Mouse (Mus musculus) Patski (cell line): ENCODE measurements around the gene Zkscan4. TPM values are rescaled to one million over a fixed set of nuclear protein-coding genes. Genes with fewer than 3 reads are reported as not detected.
"Not testable (repeated sequence)": the region's sequence is repeated elsewhere in the genome, so short reads cannot be mapped to it uniquely, and the experiment has no call there.

ENCODE experiments used
- ATAC-seq: fragments of 100-300 bp; one replicate; pipeline ENCODE4 v1.8.0; 2021
- CTCF ChIA-PET: fragments of 350-600 bp; sonication (Branson Sonifier 250); formaldehyde crosslinking; loops from one replicate; lab custom pipeline; 2022; ENCODE audit warnings: inconsistent platforms; lab: Charles Lee
- POLR2A ChIA-PET: fragments of 350-600 bp; sonication (Branson Sonifier 250); formaldehyde crosslinking; loops from one replicate; lab custom pipeline; 2022; ENCODE audit warnings: antibody characterized with exemption, inconsistent platforms; lab: Charles Lee
- DNase-seq: peaks from one replicate; pipeline ENCODE4 v3.0.0-alpha.2; 2011; ENCODE audit warnings: low read depth, low spot score
- H3K27me3 ChIP-seq: fragments of 371-371 bp; one replicate; pipeline ENCODE4 v1.5.1; 2021
- CTCF ChIP-seq: fragments of 100-300 bp; IDR thresholded peaks from one replicate; pipeline ENCODE4 v1.5.1; 2021
- in situ Hi-C: fragments of 300-500 bp; cut with MboI; formaldehyde crosslinking; loops from 3 replicates; pipeline ENCODE4 v1.11.1; 2018; ENCODE audit warnings: low pct_unique_long_range_greater_than_20kb, mixed read lengths
- polyA plus RNA-seq: library from polyadenylated mRNA; unstranded; gene quantifications from one replicate; pipeline ENCODE4 v1.2.3, GENCODE M21; 2021

The Zkscan4 gene
- polyA plus RNA-seq, 1 experiment from 2014 or later, result 2.5 TPM

- ChIA-PET POLR2A (no interaction called here), CTCF (no interaction called here)
- TF ChIP-seq CTCF, result no peak
- no peaks in the 10 kb centered on the region for H3K27me3 ChIP-seq
- DNase-seq, result no peak
- in situ Hi-C loops, result loop anchor here (10.0 kb wide), 1 partner anchor 52 kb away; the partner anchor contains the start of gene Zkscan3
- no peak for ATAC-seq
Observed at GRCm38 (mm10) chr13:21456347-21456746, 22.4 kb upstream of the Zkscan4 start.

DNA sequence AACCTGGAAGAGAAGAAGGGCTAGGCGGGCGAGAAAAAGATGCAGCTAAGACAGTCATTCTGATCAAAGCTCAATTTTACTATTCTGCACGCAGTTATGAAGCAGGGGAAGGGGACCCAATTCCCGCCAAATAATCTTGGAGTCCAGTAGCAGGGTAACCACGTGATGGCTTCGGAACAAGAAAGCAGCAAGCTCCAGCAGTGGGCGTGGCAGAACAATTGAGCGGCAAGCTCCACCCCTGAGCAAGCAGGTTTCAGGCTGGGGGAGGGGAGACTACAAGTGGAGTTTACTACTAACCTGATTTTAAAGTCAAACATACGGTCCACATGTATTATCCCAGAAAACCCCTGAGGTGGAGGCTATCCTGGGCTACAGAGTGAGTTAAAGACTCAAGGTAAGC lies 16.2 kb upstream of the Zkscan4 start:
- CTCF ChIA-PET, result interaction anchor here (1.6 kb wide), 1 partner anchor 16 kb away, joined by 3 read pairs; no protein-coding TSS in a partner anchor

GRCm38 (mm10) chr13:21467336-21467735 lies 11.4 kb upstream of the Zkscan4 start:
- H3K27me3 ChIP-seq, result peaks cover 40% of the 10 kb centered on the region
- no peak for TF ChIP-seq CTCF
- DNase-seq (no peak), ATAC-seq (no peak)
- ChIA-PET POLR2A (interaction anchor here (0.8 kb wide), 2 partner anchors 19 to 943 kb away, joined by 3 read pairs; no protein-coding TSS in a partner anchor), CTCF (no interaction called here)
- in situ Hi-C loops, result no loop called here

More for the DNA sequence above, 16.2 kb upstream of the Zkscan4 start:
- in situ Hi-C loops, POLR2A ChIA-PET, ATAC-seq, DNase-seq: not testable (repeated sequence)
- peaks cover 19% of the 10 kb centered on the region for H3K27me3 ChIP-seq

GRCm38 (mm10) chr13:21468061-21469019 lies 10.4 kb upstream of the Zkscan4 start, which contains the start of gene Nkapl:
Gene Nkapl (minus strand): TSS chr13:21468509.
- DNase-seq, result no peak
- ChIA-PET CTCF (no interaction called here), POLR2A (no interaction called here)
- peak; percentile 93 for ATAC-seq
- TF ChIP-seq CTCF, result no peak
- in situ Hi-C loops, result no loop called here
- peaks cover 40% of the 10 kb centered on the region for H3K27me3 ChIP-seq

- ChIA-PET POLR2A (no interaction called here), CTCF (no interaction called here)
- peaks cover 40% of the 10 kb centered on the region for H3K27me3 ChIP-seq
- DNase-seq (no peak), ATAC-seq (no peak)
- in situ Hi-C loops, result no loop called here
- no peak for TF ChIP-seq CTCF
Observed at GRCm38 (mm10) chr13:21469097-21469496, 9.6 kb upstream of the Zkscan4 start.

DNA sequence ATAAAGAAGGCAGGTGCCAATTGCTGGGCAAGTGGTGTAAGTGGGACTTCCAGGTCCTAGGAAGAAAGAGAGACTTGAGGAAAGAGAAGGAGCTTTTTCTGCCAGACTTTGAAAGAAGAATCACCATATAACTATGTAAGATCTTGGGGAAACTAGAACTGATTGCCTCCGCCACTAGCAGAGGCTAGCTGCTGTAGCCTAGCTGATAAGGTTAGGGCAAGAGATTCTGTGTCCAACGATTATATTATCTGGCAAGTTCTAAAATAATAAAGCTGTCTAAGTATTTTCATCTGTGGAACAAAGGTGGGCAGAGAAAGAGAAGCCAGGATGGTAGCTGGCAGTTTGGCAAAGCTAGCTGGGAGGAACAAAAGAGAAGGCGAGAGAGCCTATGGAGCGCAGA lies 6.3 kb upstream of the Zkscan4 start:
- TF ChIP-seq CTCF, result no peak
- DNase-seq (no peak), ATAC-seq (no peak)
- H3K27me3 ChIP-seq, result peaks cover 22% of the 10 kb centered on the region
- POLR2A ChIA-PET, result no interaction called here
- CTCF ChIA-PET, result no interaction called here
- in situ Hi-C loops, result no loop called here

GRCm38 (mm10) chr13:21486881-21487280 lies 8.2 kb downstream of the Zkscan4 start:
- peaks cover 4% of the 10 kb centered on the region for H3K27me3 ChIP-seq
- TF ChIP-seq CTCF, result no peak
- POLR2A ChIA-PET, result no interaction called here
- DNase-seq (no peak), ATAC-seq (no peak)
- CTCF ChIA-PET, result no interaction called here
- in situ Hi-C loops, result no loop called here

DNA sequence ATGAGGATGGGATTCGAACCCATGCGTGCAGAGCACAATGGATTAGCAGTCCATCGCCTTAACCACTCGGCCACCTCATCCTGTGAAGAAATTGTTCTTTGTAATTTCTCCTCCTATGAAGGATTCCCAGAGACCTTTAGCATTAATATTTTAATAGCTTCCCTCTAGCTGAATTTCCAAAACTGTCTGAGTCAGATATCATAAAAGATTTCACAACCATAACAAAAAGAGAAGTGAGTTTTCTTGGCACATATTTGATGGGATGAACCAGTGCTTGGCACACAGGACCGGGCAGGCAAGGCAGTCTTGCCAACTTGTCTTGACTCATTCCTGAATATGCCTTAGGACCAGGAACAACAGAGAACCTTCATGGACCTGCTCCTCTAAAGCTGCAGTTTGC lies 14.1 kb downstream of the Zkscan4 start:
- H3K27me3 ChIP-seq, result peaks cover 8% of the 10 kb centered on the region
- no peak for TF ChIP-seq CTCF
- POLR2A ChIA-PET, result no interaction called here
- in situ Hi-C loops, result no loop called here
- CTCF ChIA-PET, result no interaction called here
- DNase-seq (no peak), ATAC-seq (no peak)

GRCm38 (mm10) chr13:21495080-21495479 lies 16.4 kb downstream of the Zkscan4 start, which contains the start of gene AK157302:
Gene AK157302 (plus strand): TSS chr13:21495223.
- ATAC-seq (no peak), DNase-seq (no peak)
- no peak for TF ChIP-seq CTCF
- peaks cover 15% of the 10 kb centered on the region for H3K27me3 ChIP-seq
- in situ Hi-C loops, result no loop called here
- POLR2A ChIA-PET, result no interaction called here
- CTCF ChIA-PET, result no interaction called here

DNA sequence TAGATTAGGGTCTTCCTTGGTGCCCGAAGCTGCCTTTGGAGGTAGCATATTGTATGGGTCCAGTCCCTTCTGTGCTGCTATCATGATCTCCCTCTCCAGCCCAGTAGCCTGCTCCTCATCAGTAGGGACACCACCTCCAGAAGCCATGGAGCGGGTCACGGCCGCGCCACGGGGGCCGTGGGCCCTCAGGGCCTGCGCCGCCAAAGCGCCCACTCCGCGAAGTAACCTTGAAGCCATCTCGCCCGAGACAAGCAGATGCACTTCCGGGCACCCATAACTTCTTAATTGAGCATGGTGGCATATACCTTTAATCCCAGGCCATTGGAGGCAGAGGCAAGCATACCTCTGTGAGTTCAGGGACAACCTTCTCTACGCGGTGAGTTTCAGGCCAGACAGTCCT lies 22.5 kb downstream of the Zkscan4 start, which contains the start of gene Gm11273:
TSS of gene Gm11273 (minus strand) at position 237 of the 400 bp plus-strand sequence.
- DNase-seq, POLR2A ChIA-PET: not testable (repeated sequence)

GRCm38 (mm10) chr13:21502296-21502695 lies 23.6 kb downstream of the Zkscan4 start:
- DNase-seq (no peak), ATAC-seq (no peak)
- no peak for TF ChIP-seq CTCF
- ChIA-PET POLR2A (no interaction called here), CTCF (interaction anchor here (1.2 to 1.5 kb wide), 2 partner anchors 11 to 22 kb away, joined by 3 to 5 read pairs; no protein-coding TSS in a partner anchor)
- in situ Hi-C loops, result no loop called here
- peaks cover 20% of the 10 kb centered on the region for H3K27me3 ChIP-seq

More for the DNA sequence above, 22.5 kb downstream of the Zkscan4 start, which contains the start of gene Gm11273:
- in situ Hi-C loops, CTCF ChIA-PET, ATAC-seq: not testable (repeated sequence)
- H3K27me3 ChIP-seq, result peaks cover 20% of the 10 kb centered on the region
